Mouse (Mus musculus) liver, embryonic 11.5 days (tissue): ENCODE results near the gene Alpl. TPM values are rescaled to one million over a fixed set of nuclear protein-coding genes. Genes with fewer than 3 reads are reported as not detected.

Experiments
- ATAC-seq: fragments of 200-750 bp; cut with Nextera tagmentation; replicated peaks from 2 replicates; pipeline ENCODE4 v1.8.0; 2017; ENCODE audit warnings: moderate number of reproducible peaks, mild to moderate bottlenecking, moderate TSS enrichment, moderate library complexity; ENCODE audit not compliant: low FRiP score
- DNase-seq: peaks from one replicate; pipeline ENCODE4 v3.0.0-alpha.2; 2017; ENCODE audit warnings: low spot score
- H3K27ac ChIP-seq: fragments of 300-500 bp; sonication (generic); 2 replicates; pipeline ENCODE4 v1.5.1; 2014; ENCODE audit warnings: mild to moderate bottlenecking, low read depth, low read length, control low read depth
- H3K27me3 ChIP-seq: fragments of 300-500 bp; sonication (generic); replicated peaks from 2 replicates; pipeline ENCODE4 v1.6.1; 2014; ENCODE audit warnings: low read length, mixed read lengths; ENCODE audit not compliant: control insufficient read depth, insufficient read depth
- H3K36me3 ChIP-seq: fragments of 300-500 bp; sonication (generic); 2 replicates; pipeline ENCODE4 v1.6.1; 2014; ENCODE audit warnings: mild to moderate bottlenecking, low read length, moderate library complexity, mixed read lengths; ENCODE audit not compliant: control insufficient read depth, insufficient read depth
- H3K4me1 ChIP-seq: fragments of 300-500 bp; sonication (generic); replicated peaks from 2 replicates; pipeline ENCODE4 v1.6.1; 2014; ENCODE audit warnings: low read length, mixed read lengths; ENCODE audit not compliant: control insufficient read depth, insufficient read depth
- H3K4me2 ChIP-seq: fragments of 300-500 bp; sonication (generic); 2 replicates; pipeline ENCODE4 v1.6.1; 2014; ENCODE audit warnings: mild to moderate bottlenecking, control low read depth, moderate library complexity
- H3K4me3 ChIP-seq: fragments of 300-500 bp; sonication (generic); 2 replicates; pipeline ENCODE4 v1.5.1; 2014; ENCODE audit warnings: low read depth, low read length, control low read depth
- H3K9ac ChIP-seq: fragments of 300-500 bp; sonication (generic); 2 replicates; pipeline ENCODE4 v1.6.1; 2014; ENCODE audit warnings: low read depth, low read length, control low read depth
- H3K9me3 ChIP-seq: fragments of 300-500 bp; sonication (generic); 2 replicates; pipeline ENCODE4 v1.6.1; 2016; ENCODE audit warnings: low read length, inconsistent platforms, mixed read lengths; ENCODE audit not compliant: control insufficient read depth
- WGBS: fragments of 180-500 bp; shearing (Covaris S2); extraction: QIAGEN DNeasy Blood & Tissue Kit; methylation state at CpG from one replicate; pipeline ENCODE4 v1.1.7; 2014; 5-methylcytosine and 5-hydroxymethylcytosine counted together
- polyA plus RNA-seq: library from polyadenylated mRNA; unstranded; fragments of >200 nt; fragmentation: Nextera tagmentation; extraction: Ambion mirVana; gene quantifications from 2 replicates; pipeline ENCODE4 v1.2.1, GENCODE M21; 2014

The Alpl gene
- polyA plus RNA-seq, 1 experiment from 2014 or later = 5.7 TPM

DNA sequence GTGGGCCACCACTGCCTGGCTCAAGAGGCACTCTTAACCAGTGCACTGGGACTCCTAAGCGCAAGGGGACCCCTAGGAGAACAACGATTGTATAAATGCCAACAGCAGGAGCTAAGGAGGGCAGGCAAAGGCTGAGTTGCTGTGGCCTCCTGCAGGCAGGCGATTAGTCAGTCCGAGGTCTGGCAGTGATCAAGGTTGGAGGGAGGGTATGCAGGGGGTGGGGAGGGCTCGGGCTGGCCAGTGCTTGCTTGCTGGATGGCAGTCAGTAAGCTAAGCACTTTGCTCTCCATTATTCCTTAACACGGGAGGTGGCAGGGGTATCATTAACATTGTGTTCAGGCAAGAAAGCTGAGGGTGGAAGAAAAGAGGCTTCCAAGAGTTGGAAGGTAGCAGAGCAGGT is 34.2 kb upstream of the Alpl start:
- H3K9ac ChIP-seq = no peak overlapping the region
- no peaks in the 10 kb centered on the region for H3K9me3 ChIP-seq
- no peak overlapping the region for H3K4me3 ChIP-seq
- H3K4me2 ChIP-seq = no peak overlapping the region
- WGBS = 28% methylated on average over 6 of the region's 6 CpGs
- DNase-seq (no peak), ATAC-seq (no peak)
- no peaks in the 10 kb centered on the region for H3K4me1 ChIP-seq
- no peaks in the 10 kb centered on the region for H3K36me3 ChIP-seq
- H3K27ac ChIP-seq = no peak overlapping the region
- H3K27me3 ChIP-seq = peaks cover 24% of the 10 kb centered on the region

DNA sequence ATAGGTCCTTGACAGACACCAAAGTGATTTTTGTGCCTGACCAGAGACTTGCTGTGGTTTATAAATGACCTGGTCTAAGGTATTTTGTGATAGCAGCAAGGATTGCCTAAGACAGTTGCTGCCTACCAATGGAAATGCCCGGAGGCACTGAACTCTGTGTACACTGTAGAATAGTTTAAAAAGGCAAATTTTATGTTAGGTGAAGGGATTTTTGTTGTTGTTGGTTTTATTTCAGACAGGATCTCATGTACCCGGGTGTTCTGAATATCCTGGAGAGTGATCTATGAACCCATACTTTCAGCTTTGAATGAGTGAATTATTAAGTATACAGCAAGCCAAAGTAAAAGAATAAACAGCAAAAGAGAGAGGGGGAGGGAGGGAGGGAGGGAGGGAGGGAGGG is 28.7 kb upstream of the Alpl start:
- H3K9ac ChIP-seq = no peak overlapping the region
- H3K36me3 ChIP-seq = no peaks in the 10 kb centered on the region
- no peak overlapping the region for H3K27ac ChIP-seq
- ATAC-seq (no peak), DNase-seq (no peak)
- peaks cover 11% of the 10 kb centered on the region for H3K27me3 ChIP-seq
- no peak overlapping the region for H3K4me3 ChIP-seq
- H3K9me3 ChIP-seq = no peaks in the 10 kb centered on the region
- H3K4me2 ChIP-seq = no peak overlapping the region
- 72% methylated on average over 2 of the region's 2 CpGs for WGBS
- H3K4me1 ChIP-seq = no peaks in the 10 kb centered on the region

DNA sequence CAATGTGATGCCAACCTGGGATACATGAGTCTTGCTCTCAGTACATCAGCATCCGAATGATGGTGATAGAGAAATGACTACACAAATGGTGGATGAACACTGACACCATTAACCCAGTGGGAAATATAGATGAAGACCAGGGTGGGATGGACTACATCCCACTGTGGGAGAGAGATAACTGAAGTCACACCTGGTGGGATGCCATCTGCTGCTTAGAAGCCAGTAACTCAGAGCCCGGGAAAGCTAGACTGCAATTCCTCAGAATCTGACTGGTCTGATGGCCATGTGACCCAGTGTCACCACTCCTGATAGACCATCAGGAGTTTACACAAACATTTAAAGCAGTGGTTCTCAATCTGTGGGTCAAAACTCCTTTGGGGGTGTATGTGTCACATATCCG is 27.4 kb upstream of the Alpl start:
- no peaks in the 10 kb centered on the region for H3K4me1 ChIP-seq
- no peak overlapping the region for H3K9ac ChIP-seq
- DNase-seq (no peak), ATAC-seq (no peak)
- H3K27me3 ChIP-seq = no peaks in the 10 kb centered on the region
- no peak overlapping the region for H3K4me3 ChIP-seq
- WGBS = 77% methylated on average over 3 of the region's 3 CpGs
- no peaks in the 10 kb centered on the region for H3K36me3 ChIP-seq
- H3K27ac ChIP-seq = no peak overlapping the region
- no peak overlapping the region for H3K4me2 ChIP-seq
- no peaks in the 10 kb centered on the region for H3K9me3 ChIP-seq

DNA sequence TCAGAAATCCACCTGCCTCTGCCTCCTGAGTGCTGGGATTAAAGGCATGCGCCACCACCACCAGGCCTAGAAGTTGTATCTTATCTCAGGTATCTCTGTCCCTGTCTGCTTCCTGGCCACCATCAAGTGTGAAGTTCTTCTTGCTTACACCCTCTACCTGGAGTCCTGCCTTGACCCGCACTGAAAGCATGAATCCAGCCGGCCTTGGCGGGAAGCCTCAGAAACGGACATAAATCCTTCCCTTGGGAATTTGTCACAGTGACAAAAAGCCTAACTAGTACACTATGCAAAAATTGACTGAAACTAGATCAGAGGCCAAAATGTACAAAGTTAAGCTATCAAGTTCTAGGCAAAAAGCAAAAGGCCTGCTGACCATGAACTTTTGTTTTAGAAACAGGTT is 26.4 kb upstream of the Alpl start:
- DNase-seq = no peak
- no peaks in the 10 kb centered on the region for H3K9me3 ChIP-seq
- no peaks in the 10 kb centered on the region for H3K27me3 ChIP-seq
- no peak overlapping the region for H3K9ac ChIP-seq
- ATAC-seq = no peak
- H3K4me1 ChIP-seq = no peaks in the 10 kb centered on the region
- no peak overlapping the region for H3K27ac ChIP-seq
- no peak overlapping the region for H3K4me2 ChIP-seq
- H3K36me3 ChIP-seq = no peaks in the 10 kb centered on the region
- 89% methylated on average over 5 of the region's 5 CpGs for WGBS
- H3K4me3 ChIP-seq = no peak overlapping the region

DNA sequence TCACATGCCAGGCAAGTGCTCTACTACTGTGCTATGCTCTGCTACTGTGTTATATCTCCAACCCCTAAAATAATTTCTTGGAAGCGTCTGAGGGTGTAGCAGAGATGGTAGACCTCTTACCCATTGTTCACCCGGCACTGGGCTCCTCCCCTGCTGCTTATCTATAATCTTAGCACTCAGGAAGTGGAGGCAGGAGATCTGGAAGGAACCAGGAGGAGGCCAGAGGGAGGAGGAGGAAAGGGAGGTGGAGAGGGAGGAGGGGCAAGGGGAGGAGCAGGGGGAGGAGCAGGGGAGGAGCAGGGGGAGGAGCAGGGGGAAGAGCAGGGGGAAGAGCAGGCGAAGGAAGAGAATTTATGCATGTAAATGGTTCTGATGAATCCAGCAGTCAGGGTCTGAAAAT is 24.5 kb upstream of the Alpl start:
- no peak overlapping the region for H3K27ac ChIP-seq
- no peak overlapping the region for H3K4me3 ChIP-seq
- H3K4me2 ChIP-seq = no peak overlapping the region
- no peaks in the 10 kb centered on the region for H3K27me3 ChIP-seq
- no peaks in the 10 kb centered on the region for H3K4me1 ChIP-seq
- ATAC-seq (no peak), DNase-seq (no peak)
- no peaks in the 10 kb centered on the region for H3K36me3 ChIP-seq
- no peak overlapping the region for H3K9ac ChIP-seq
- 16% methylated on average over 3 of the region's 3 CpGs for WGBS
- H3K9me3 ChIP-seq = no peaks in the 10 kb centered on the region

DNA sequence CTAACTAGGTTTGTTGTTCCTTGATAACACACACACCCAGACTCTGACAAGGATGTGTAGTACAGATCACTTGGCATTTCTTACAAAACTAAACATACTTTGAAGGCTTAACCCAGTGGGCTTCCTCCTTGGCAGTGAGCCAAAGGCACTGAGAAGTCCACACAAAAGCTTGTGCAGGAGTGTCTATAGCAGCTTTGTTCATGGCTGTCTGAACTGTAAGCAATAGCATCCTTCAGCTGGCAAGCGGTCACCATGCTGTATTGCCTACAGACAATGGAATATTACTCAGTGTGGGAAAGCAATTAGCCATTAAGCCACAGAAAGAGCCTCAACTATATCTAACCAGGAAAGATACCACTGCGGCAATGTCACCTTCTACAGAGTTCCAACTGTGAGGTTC is 23.3 kb upstream of the Alpl start:
- no peak for DNase-seq
- Histone ChIP-seq H3K27ac (no peak overlapping the region), H3K4me3 (no peak overlapping the region), H3K9ac (no peak overlapping the region), H3K4me1 (no peaks in the 10 kb centered on the region), H3K9me3 (no peaks in the 10 kb centered on the region), H3K4me2 (no peak overlapping the region), H3K27me3 (no peaks in the 10 kb centered on the region), H3K36me3 (no peaks in the 10 kb centered on the region)
- 92% methylated on average over 2 of the region's 2 CpGs for WGBS
- ATAC-seq = no peak

DNA sequence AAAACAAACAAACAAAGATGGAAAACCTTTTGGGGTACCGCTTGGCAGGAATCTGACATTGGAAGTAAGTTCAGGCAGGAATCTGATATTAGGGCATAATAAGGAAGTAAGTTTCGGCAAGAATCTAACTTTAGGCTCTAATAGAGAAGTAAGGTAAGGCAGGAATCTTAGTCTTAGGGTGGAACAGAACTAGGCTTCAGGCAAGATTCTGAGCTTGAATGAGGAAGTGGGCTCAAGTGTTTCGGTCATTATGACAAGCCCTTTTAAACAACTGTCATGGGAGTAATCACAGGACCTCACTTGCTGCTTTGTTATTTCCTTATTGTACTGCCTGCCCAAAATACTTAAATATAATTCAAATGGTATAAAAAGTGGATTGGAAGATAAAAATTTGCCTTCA is 22.2 kb upstream of the Alpl start:
- Histone ChIP-seq H3K27ac (no peak overlapping the region), H3K27me3 (no peaks in the 10 kb centered on the region), H3K4me3 (no peak overlapping the region), H3K36me3 (no peaks in the 10 kb centered on the region), H3K4me2 (no peak overlapping the region), H3K9ac (no peak overlapping the region), H3K9me3 (no peaks in the 10 kb centered on the region), H3K4me1 (no peaks in the 10 kb centered on the region)
- WGBS = 70% methylated on average over 3 of the region's 3 CpGs
- ATAC-seq (no peak), DNase-seq (no peak)

DNA sequence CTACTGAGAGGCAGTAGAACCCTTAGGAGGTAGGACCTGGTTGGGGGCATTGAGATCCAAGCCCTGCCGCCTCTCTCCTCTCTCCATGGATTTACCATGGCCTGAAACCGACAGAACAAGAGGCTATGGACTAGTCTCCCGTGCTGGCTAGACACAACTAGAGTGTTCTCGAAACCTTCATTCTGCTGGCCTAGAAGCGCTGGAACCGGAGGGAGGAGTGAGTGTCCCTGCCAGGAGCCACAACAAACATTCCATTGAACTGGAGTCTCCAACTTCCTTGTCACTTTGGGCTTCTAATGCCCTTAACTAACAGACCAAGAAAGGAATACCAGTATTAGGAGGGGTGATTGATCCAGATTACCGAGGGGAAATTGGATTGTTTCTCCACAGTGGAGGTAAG is 20.0 kb upstream of the Alpl start:
- Histone ChIP-seq H3K4me1 (no peaks in the 10 kb centered on the region), H3K9ac (no peak overlapping the region), H3K4me2 (no peak overlapping the region), H3K36me3 (no peaks in the 10 kb centered on the region), H3K9me3 (no peaks in the 10 kb centered on the region), H3K4me3 (no peak overlapping the region), H3K27ac (no peak overlapping the region), H3K27me3 (no peaks in the 10 kb centered on the region)
- 63% methylated on average over 7 of the region's 7 CpGs for WGBS
- ATAC-seq (no peak), DNase-seq (no peak)

DNA sequence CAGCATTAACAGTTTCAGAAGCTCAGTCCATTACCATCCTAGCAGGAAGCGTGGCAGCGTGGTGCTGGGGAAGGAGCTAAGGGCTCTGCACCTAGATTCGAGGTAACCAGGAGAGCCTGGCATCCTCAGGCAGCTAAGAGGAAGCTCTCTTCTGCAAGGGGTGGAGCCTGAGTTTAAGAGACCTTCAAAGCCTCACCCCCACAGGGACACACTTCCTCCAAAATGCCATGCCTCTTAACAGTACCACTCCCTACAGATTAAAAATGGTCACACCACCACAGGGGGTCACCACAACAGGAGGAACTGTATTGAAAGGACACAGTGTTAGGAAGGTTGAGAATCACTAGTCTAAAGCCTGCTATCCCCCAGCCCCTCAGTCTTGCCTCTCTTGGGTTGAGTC is 19.3 kb upstream of the Alpl start:
- H3K27me3 ChIP-seq = no peaks in the 10 kb centered on the region
- no peak for DNase-seq
- ATAC-seq = no peak
- no peaks in the 10 kb centered on the region for H3K4me1 ChIP-seq
- WGBS = 59% methylated on average over 3 of the region's 3 CpGs
- H3K9ac ChIP-seq = no peak overlapping the region
- H3K36me3 ChIP-seq = no peaks in the 10 kb centered on the region
- no peak overlapping the region for H3K4me3 ChIP-seq
- no peak overlapping the region for H3K27ac ChIP-seq
- no peaks in the 10 kb centered on the region for H3K9me3 ChIP-seq
- no peak overlapping the region for H3K4me2 ChIP-seq
